Mouse (Mus musculus): ENCODE measurements at regions not wholly inside any gene's neighbourhood (a gene's known extent, or its start where the extent isn't known, plus 50 kb on each side); places are given as distances from the start of the nearest gene placed in this dataset.
A peak's percentile ranks its signal among the peaks of the same experiment; 100 is the strongest.
"Not testable (repeated sequence)": the region's sequence is repeated elsewhere in the genome, so short reads cannot be mapped to it uniquely, and the experiment has no call there.

GRCm38 (mm10) chr1:14688041-14688440 lies 1405.1 kb downstream of the 4930444P10Rik start:
- H3K9me3 ChIP-seq (ENCODE audit: control insufficient read depth, low read depth, low read length), result not testable (repeated sequence)

GRCm38 (mm10) chr1:14686172-14686571 lies 1407.0 kb downstream of the 4930444P10Rik start:
- Histone ChIP-seq H3K27me3 (ENCODE audit: control insufficient read depth, insufficient read depth, low read length) (no peaks in the 10 kb centered on the region), H3K9ac (replicated peaks; ENCODE audit: low read depth, low read length) (no peak overlapping the region), H3K27ac (ENCODE audit: low read length) (no peak overlapping the region), H3K4me3 (ENCODE audit: low read depth, low read length) (no peak overlapping the region), H3K9me3 (ENCODE audit: control insufficient read depth, low read depth, low read length) (no peaks in the 10 kb centered on the region), H3K4me1 (ENCODE audit: control insufficient read depth, insufficient read depth, low read length) (no peaks in the 10 kb centered on the region), H3K4me2 (replicated peaks; ENCODE audit: low read depth, low read length) (no peak overlapping the region), H3K36me3 (ENCODE audit: control insufficient read depth, insufficient read depth, low read length) (no peaks in the 10 kb centered on the region)
- ATAC-seq (ENCODE audit: insufficient number of reproducible peaks, insufficient read depth, low FRiP score, low read depth), result no peak
- 59% methylated on average over 2 of the region's 2 CpGs for WGBS

More at GRCm38 (mm10) chr1:14688041-14688440, 1405.1 kb downstream of the 4930444P10Rik start:
- H3K27ac ChIP-seq (ENCODE audit: low read length); H3K9ac ChIP-seq (replicated peaks; ENCODE audit: low read depth, low read length); H3K4me2 ChIP-seq (replicated peaks; ENCODE audit: low read depth, low read length); H3K4me1 ChIP-seq (ENCODE audit: control insufficient read depth, insufficient read depth, low read length); ATAC-seq (ENCODE audit: insufficient number of reproducible peaks, insufficient read depth, low FRiP score, low read depth); H3K4me3 ChIP-seq (ENCODE audit: low read depth, low read length); H3K27me3 ChIP-seq (ENCODE audit: control insufficient read depth, insufficient read depth, low read length); H3K36me3 ChIP-seq (ENCODE audit: control insufficient read depth, insufficient read depth, low read length): not testable (repeated sequence)
- 100% methylated on average over 2 of the region's 2 CpGs for WGBS

- H3K4me1 ChIP-seq (ENCODE audit: control insufficient read depth, insufficient read depth, low read length), result no peaks in the 10 kb centered on the region
- WGBS, result 88% methylated on average over 3 of the region's 3 CpGs
Measured at GRCm38 (mm10) chr1:14680443-14680842, 1412.7 kb downstream of the 4930444P10Rik start.

GRCm38 (mm10) chr1:14672393-14672999 lies 1420.6 kb downstream of the 4930444P10Rik start:
- H3K4me2 ChIP-seq (replicated peaks; ENCODE audit: low read depth, low read length), result no peak overlapping the region
- H3K27me3 ChIP-seq (ENCODE audit: control insufficient read depth, insufficient read depth, low read length), result no peaks in the 10 kb centered on the region
- no peaks in the 10 kb centered on the region for H3K4me1 ChIP-seq (ENCODE audit: control insufficient read depth, insufficient read depth, low read length)
- no peak overlapping the region for H3K27ac ChIP-seq (ENCODE audit: low read length)
- WGBS, result 46% methylated on average over 6 of the region's 6 CpGs
- H3K9ac ChIP-seq (replicated peaks; ENCODE audit: low read depth, low read length), result no peak overlapping the region
- no peaks in the 10 kb centered on the region for H3K9me3 ChIP-seq (ENCODE audit: control insufficient read depth, low read depth, low read length)
- no peak for ATAC-seq (ENCODE audit: insufficient number of reproducible peaks, insufficient read depth, low FRiP score, low read depth)
- H3K36me3 ChIP-seq (ENCODE audit: control insufficient read depth, insufficient read depth, low read length), result no peaks in the 10 kb centered on the region
- H3K4me3 ChIP-seq (ENCODE audit: low read depth, low read length), result no peak overlapping the region

More at GRCm38 (mm10) chr1:14680443-14680842, 1412.7 kb downstream of the 4930444P10Rik start:
- no peaks in the 10 kb centered on the region for H3K9me3 ChIP-seq (ENCODE audit: control insufficient read depth, low read depth, low read length)
- no peak overlapping the region for H3K9ac ChIP-seq (replicated peaks; ENCODE audit: low read depth, low read length)
- no peaks in the 10 kb centered on the region for H3K36me3 ChIP-seq (ENCODE audit: control insufficient read depth, insufficient read depth, low read length)
- H3K27me3 ChIP-seq (ENCODE audit: control insufficient read depth, insufficient read depth, low read length), result no peaks in the 10 kb centered on the region
- no peak for ATAC-seq (ENCODE audit: insufficient number of reproducible peaks, insufficient read depth, low FRiP score, low read depth)
- H3K27ac ChIP-seq (ENCODE audit: low read length), result no peak overlapping the region
- H3K4me3 ChIP-seq (ENCODE audit: low read depth, low read length), result no peak overlapping the region
- no peak overlapping the region for H3K4me2 ChIP-seq (replicated peaks; ENCODE audit: low read depth, low read length)

GRCm38 (mm10) chr1:14662706-14663312 lies 1430.3 kb downstream of the 4930444P10Rik start:
- no peak overlapping the region for H3K27ac ChIP-seq (ENCODE audit: low read length)
- no peak overlapping the region for H3K9ac ChIP-seq (replicated peaks; ENCODE audit: low read depth, low read length)
- H3K27me3 ChIP-seq (ENCODE audit: control insufficient read depth, insufficient read depth, low read length), result no peaks in the 10 kb centered on the region
- no peaks in the 10 kb centered on the region for H3K9me3 ChIP-seq (ENCODE audit: control insufficient read depth, low read depth, low read length)
- H3K4me2 ChIP-seq (replicated peaks; ENCODE audit: low read depth, low read length), result no peak overlapping the region
- 43% methylated on average over 6 of the region's 6 CpGs for WGBS
- H3K4me1 ChIP-seq (ENCODE audit: control insufficient read depth, insufficient read depth, low read length), result no peaks in the 10 kb centered on the region
- no peak overlapping the region for H3K4me3 ChIP-seq (ENCODE audit: low read depth, low read length)
- no peaks in the 10 kb centered on the region for H3K36me3 ChIP-seq (ENCODE audit: control insufficient read depth, insufficient read depth, low read length)
- no peak for ATAC-seq (ENCODE audit: insufficient number of reproducible peaks, insufficient read depth, low FRiP score, low read depth)

- Histone ChIP-seq H3K4me3 (ENCODE audit: low read depth, low read length) (no peak overlapping the region), H3K9ac (replicated peaks; ENCODE audit: low read depth, low read length) (no peak overlapping the region), H3K27me3 (ENCODE audit: control insufficient read depth, insufficient read depth, low read length) (no peaks in the 10 kb centered on the region), H3K9me3 (ENCODE audit: control insufficient read depth, low read depth, low read length) (no peaks in the 10 kb centered on the region), H3K4me1 (ENCODE audit: control insufficient read depth, insufficient read depth, low read length) (no peaks in the 10 kb centered on the region), H3K27ac (ENCODE audit: low read length) (no peak overlapping the region), H3K4me2 (replicated peaks; ENCODE audit: low read depth, low read length) (no peak overlapping the region), H3K36me3 (ENCODE audit: control insufficient read depth, insufficient read depth, low read length) (no peaks in the 10 kb centered on the region)
- ATAC-seq (ENCODE audit: insufficient number of reproducible peaks, insufficient read depth, low FRiP score, low read depth), result 0 out of 2 replicates have a peak, but pooled peaks have one; percentile 49
- 24% methylated on average over 2 of the region's 2 CpGs for WGBS
Measured at GRCm38 (mm10) chr1:14661854-14662253, 1431.3 kb downstream of the 4930444P10Rik start.

GRCm38 (mm10) chr1:14650346-14650745 lies 1442.8 kb downstream of the 4930444P10Rik start:
- H3K27me3 ChIP-seq (ENCODE audit: control insufficient read depth, insufficient read depth, low read length), result no peaks in the 10 kb centered on the region

GRCm38 (mm10) chr1:14635642-14636263 lies 1457.4 kb downstream of the 4930444P10Rik start:
- 50% methylated on average over 5 of the region's 5 CpGs for WGBS
- H3K4me3 ChIP-seq (ENCODE audit: low read depth, low read length), result no peak overlapping the region

More at GRCm38 (mm10) chr1:14650346-14650745, 1442.8 kb downstream of the 4930444P10Rik start:
- Histone ChIP-seq H3K4me2 (replicated peaks; ENCODE audit: low read depth, low read length) (no peak overlapping the region), H3K9me3 (ENCODE audit: control insufficient read depth, low read depth, low read length) (no peaks in the 10 kb centered on the region), H3K4me3 (ENCODE audit: low read depth, low read length) (no peak overlapping the region), H3K36me3 (ENCODE audit: control insufficient read depth, insufficient read depth, low read length) (no peaks in the 10 kb centered on the region), H3K4me1 (ENCODE audit: control insufficient read depth, insufficient read depth, low read length) (no peaks in the 10 kb centered on the region), H3K27ac (ENCODE audit: low read length) (no peak overlapping the region), H3K9ac (replicated peaks; ENCODE audit: low read depth, low read length) (no peak overlapping the region)
- WGBS, result 85% methylated on average over 2 of the region's 2 CpGs
- ATAC-seq (ENCODE audit: insufficient number of reproducible peaks, insufficient read depth, low FRiP score, low read depth), result no peak

More at GRCm38 (mm10) chr1:14635642-14636263, 1457.4 kb downstream of the 4930444P10Rik start:
- Histone ChIP-seq H3K36me3 (ENCODE audit: control insufficient read depth, insufficient read depth, low read length) (no peaks in the 10 kb centered on the region), H3K4me1 (ENCODE audit: control insufficient read depth, insufficient read depth, low read length) (no peaks in the 10 kb centered on the region), H3K9ac (replicated peaks; ENCODE audit: low read depth, low read length) (no peak overlapping the region), H3K27ac (ENCODE audit: low read length) (no peak overlapping the region), H3K4me2 (replicated peaks; ENCODE audit: low read depth, low read length) (no peak overlapping the region), H3K27me3 (ENCODE audit: control insufficient read depth, insufficient read depth, low read length) (no peaks in the 10 kb centered on the region), H3K9me3 (ENCODE audit: control insufficient read depth, low read depth, low read length) (no peaks in the 10 kb centered on the region)
- ATAC-seq (ENCODE audit: insufficient number of reproducible peaks, insufficient read depth, low FRiP score, low read depth), result no peak

Data from stomach, embryonic 14.5 days (tissue).